Mouse (Mus musculus): ENCODE measurements around the gene Oscp1.

Gene Oscp1

GRCm38 (mm10) chr4:126058134-126058996 is at the start of gene Oscp1:
Oscp1 (plus strand) TSS chr4:126058565.
- DNase-seq, result peak; percentile 95

GRCm38 (mm10) chr4:126017676-126018332 is 40.6 kb upstream of the Oscp1 start:
- DNase-seq, result peak; percentile 72

- DNase-seq, result peak; percentile 50
These were observed 39.3 kb upstream of the Oscp1 start for GRCm38 (mm10) chr4:126018966-126019538.

GRCm38 (mm10) chr4:126024303-126024900 is 34.0 kb upstream of the Oscp1 start, which contains the start of gene Csf3r:
Csf3r (plus strand) TSS chr4:126024550.
- no peak for DNase-seq

GRCm38 (mm10) chr4:126025801-126026200 is 32.6 kb upstream of the Oscp1 start:
- no peak for DNase-seq

- DNase-seq, result no peak
These were observed 30.4 kb upstream of the Oscp1 start for GRCm38 (mm10) chr4:126027980-126028379.

GRCm38 (mm10) chr4:126029042-126029441 is 29.3 kb upstream of the Oscp1 start:
- no peak for DNase-seq

GRCm38 (mm10) chr4:126030705-126031104 is 27.7 kb upstream of the Oscp1 start:
- DNase-seq, result peak; percentile 40

GRCm38 (mm10) chr4:126035413-126035812 is 23.0 kb upstream of the Oscp1 start:
- peak; percentile 45 for DNase-seq

GRCm38 (mm10) chr4:126046851-126047585 is 11.3 kb upstream of the Oscp1 start, which contains the start of gene Mrps15:
Mrps15 (plus strand) TSS chr4:126046925.
- DNase-seq, result peak; percentile 94

- DNase-seq, result peak; percentile 76
These were observed 6.7 kb upstream of the Oscp1 start for GRCm38 (mm10) chr4:126051617-126052016.

- DNase-seq, result no peak
These were observed 895 bp upstream of the Oscp1 start for GRCm38 (mm10) chr4:126057207-126058133.

- DNase-seq, result no peak
These were observed 615 bp downstream of the Oscp1 start for GRCm38 (mm10) chr4:126058997-126059362.

- DNase-seq, result peak; percentile 40
These were observed 4.5 kb downstream of the Oscp1 start for GRCm38 (mm10) chr4:126062856-126063255.

- peak; percentile 68 for DNase-seq
These were observed 6.9 kb downstream of the Oscp1 start for GRCm38 (mm10) chr4:126065241-126065640.

- DNase-seq, result peak; percentile 76
These were observed 9.2 kb downstream of the Oscp1 start for GRCm38 (mm10) chr4:126067401-126068077.

- no peak for DNase-seq
These were observed 10.5 kb downstream of the Oscp1 start for GRCm38 (mm10) chr4:126068842-126069241.

GRCm38 (mm10) chr4:126077833-126078232 is 19.5 kb downstream of the Oscp1 start:
- DNase-seq, result peak; percentile 29

GRCm38 (mm10) chr4:126079266-126079665 is 20.9 kb downstream of the Oscp1 start:
- DNase-seq, result no peak

- DNase-seq, result no peak
These were observed 23.2 kb downstream of the Oscp1 start for GRCm38 (mm10) chr4:126081601-126082000.

- DNase-seq, result no peak
These were observed 24.7 kb downstream of the Oscp1 start for GRCm38 (mm10) chr4:126083021-126083420.
